Mouse (Mus musculus): ENCODE measurements around the gene Gm20388.
A peak's percentile ranks its signal among the peaks of the same experiment; 100 is the strongest.

Gene Gm20388

GRCm38 (mm10) chr8:122875186-122875585, 2964.5 kb downstream of the Gm20388 start:
- DNase-seq (ENCODE audit: low spot score): no peak

- DNase-seq (ENCODE audit: low spot score): no peak
Measured at GRCm38 (mm10) chr8:122878231-122878630, 2967.6 kb downstream of the Gm20388 start.

- DNase-seq (ENCODE audit: low spot score): no peak
Measured at GRCm38 (mm10) chr8:122880302-122880701, 2969.7 kb downstream of the Gm20388 start.

GRCm38 (mm10) chr8:122883671-122884070, 2973.0 kb downstream of the Gm20388 start:
- no peak for DNase-seq (ENCODE audit: low spot score)

GRCm38 (mm10) chr8:122891440-122891839, 2980.8 kb downstream of the Gm20388 start:
- no peak for DNase-seq (ENCODE audit: low spot score)

- no peak for DNase-seq (ENCODE audit: low spot score)
Measured at GRCm38 (mm10) chr8:122893451-122893850, 2982.8 kb downstream of the Gm20388 start.

GRCm38 (mm10) chr8:122896317-122896716, 2985.7 kb downstream of the Gm20388 start:
- DNase-seq (ENCODE audit: low spot score): no peak

GRCm38 (mm10) chr8:122897200-122897599, 2986.6 kb downstream of the Gm20388 start:
- DNase-seq (ENCODE audit: low spot score): no peak

GRCm38 (mm10) chr8:122898018-122898417, 2987.4 kb downstream of the Gm20388 start:
- DNase-seq (ENCODE audit: low spot score): no peak

GRCm38 (mm10) chr8:122898473-122898872, 2987.8 kb downstream of the Gm20388 start:
- DNase-seq (ENCODE audit: low spot score): no peak

- DNase-seq (ENCODE audit: low spot score): no peak
Measured at GRCm38 (mm10) chr8:122899085-122899484, 2988.4 kb downstream of the Gm20388 start.

GRCm38 (mm10) chr8:122901476-122901875, 2990.8 kb downstream of the Gm20388 start:
- no peak for DNase-seq (ENCODE audit: low spot score)

- no peak for DNase-seq (ENCODE audit: low spot score)
Measured at GRCm38 (mm10) chr8:122901892-122902515, 2991.4 kb downstream of the Gm20388 start.

GRCm38 (mm10) chr8:122902581-122902980, 2991.9 kb downstream of the Gm20388 start:
- no peak for DNase-seq (ENCODE audit: low spot score)

- DNase-seq (ENCODE audit: low spot score): peak; percentile 32
Measured at GRCm38 (mm10) chr8:122903002-122903401, 2992.4 kb downstream of the Gm20388 start.

GRCm38 (mm10) chr8:122904496-122904895, 2993.9 kb downstream of the Gm20388 start:
- no peak for DNase-seq (ENCODE audit: low spot score)

GRCm38 (mm10) chr8:122905346-122905745, 2994.7 kb downstream of the Gm20388 start:
- no peak for DNase-seq (ENCODE audit: low spot score)

- peak; percentile 91 for DNase-seq (ENCODE audit: low spot score)
Measured at GRCm38 (mm10) chr8:122906463-122907021, 2995.9 kb downstream of the Gm20388 start.

- DNase-seq (ENCODE audit: low spot score): no peak
Measured at GRCm38 (mm10) chr8:122912150-122912549, 3001.5 kb downstream of the Gm20388 start.

- no peak for DNase-seq (ENCODE audit: low spot score)
Measured at GRCm38 (mm10) chr8:122912871-122913270, 3002.2 kb downstream of the Gm20388 start.

- no peak for DNase-seq (ENCODE audit: low spot score)
Measured at GRCm38 (mm10) chr8:122916766-122917165, 3006.1 kb downstream of the Gm20388 start.

GRCm38 (mm10) chr8:122917531-122918392, 3007.1 kb downstream of the Gm20388 start:
- DNase-seq (ENCODE audit: low spot score): no peak

Data from retina, embryonic 14.5 days (tissue).